ENCODE assay signal across 8 mouse cellular contexts in genomic region chr1:58391421-58392267, GRCm38 (mm10). TPM values are rescaled to one million over a fixed set of nuclear protein-coding genes. Genes with fewer than 3 reads are reported as not detected.
DNase-seq lines count a peak whose midpoint lies in the region; ATAC-seq and TF ChIP-seq lines count a peak whose summit lies in the region.

No protein-coding gene starts in this region.

- peak overlapping the region; percentile 89 for H3K4me2 ChIP-seq in forebrain, embryonic 13.5 days
- H3K4me2 ChIP-seq in liver, embryonic 12.5 days = peak overlapping the region; percentile 88

- TF ChIP-seq CTCF in C2C12 (IDR thresholded peaks at IDR 0.05; ENCODE audit: control insufficient read depth, insufficient read depth, insufficient read length) = no peak

- H3K79me2 ChIP-seq in C2C12 (ENCODE audit: control insufficient read depth, insufficient read depth) = peaks cover 58% of the 10 kb centered on the region

- no peaks in the 10 kb centered on the region for H3K27me3 ChIP-seq in C2C12 (ENCODE audit: control insufficient read depth, insufficient read depth, insufficient read length)
- H3K27me3 ChIP-seq in forebrain, embryonic 13.5 days = no peaks in the 10 kb centered on the region
- no peaks in the 10 kb centered on the region for H3K27me3 ChIP-seq in liver, embryonic 12.5 days (replicated peaks)

- H3K9ac ChIP-seq in forebrain, embryonic 13.5 days = peak overlapping the region; percentile 97
- H3K9ac ChIP-seq in liver, embryonic 12.5 days = peak overlapping the region; percentile 96

- no peak for ATAC-seq in forebrain, embryonic 13.5 days
- no peak for ATAC-seq in liver, embryonic 12.5 days
- no peak for ATAC-seq in CD4-positive, CD25-positive, alpha-beta regulatory T cell, adult 4 months

- 0 out of 2 replicates have a peak overlapping the region, but pooled peaks have one; percentile 98 for H3K27ac ChIP-seq in forebrain, embryonic 13.5 days
- H3K27ac ChIP-seq in liver, embryonic 12.5 days = peak overlapping the region; percentile 98

- peaks cover 47% of the 10 kb centered on the region for H3K79me3 ChIP-seq in C2C12 (ENCODE audit: low read depth)

- DNase-seq in cerebellum, adult 9-10 months = peak; percentile 23
- no peak for DNase-seq in cerebellum, adult 9-11 months
- DNase-seq in left cerebral cortex, adult 9 months (ENCODE audit: low spot score in 2 of 2) = no peak
- no peak for DNase-seq in B cell, adult 2 months

- H3K9me3 ChIP-seq in forebrain, embryonic 13.5 days (replicated peaks) = no peaks in the 10 kb centered on the region
- H3K9me3 ChIP-seq in liver, embryonic 12.5 days (replicated peaks) = no peaks in the 10 kb centered on the region

- H3ac ChIP-seq in C2C12 (ENCODE audit: control insufficient read depth, insufficient read length, low read depth) = peak overlapping the region; percentile 96

- 45% methylated on average over 19 of the region's 19 CpGs for WGBS in forebrain, embryonic 13.5 days
- WGBS in liver, embryonic 12.5 days (ENCODE audit: insufficient replicate concordance) = 41% methylated on average over 19 of the region's 19 CpGs

- peaks cover 27% of the 10 kb centered on the region for H3K36me3 ChIP-seq in C2C12 (ENCODE audit: control insufficient read depth, insufficient read depth)
- peaks cover 19% of the 10 kb centered on the region for H3K36me3 ChIP-seq in forebrain, embryonic 13.5 days (ENCODE audit: poor library complexity, severe bottlenecking)
- peaks cover 20% of the 10 kb centered on the region for H3K36me3 ChIP-seq in liver, embryonic 12.5 days

- H3K4me3 ChIP-seq in C2C12 (ENCODE audit: insufficient read depth, poor library complexity, severe bottlenecking) = peak overlapping the region; percentile 87
- H3K4me3 ChIP-seq in forebrain, embryonic 13.5 days = peak overlapping the region; percentile 90
- peak overlapping the region; percentile 99 for H3K4me3 ChIP-seq in liver, embryonic 12.5 days

- H3K4me1 ChIP-seq in forebrain, embryonic 13.5 days = peaks cover 24% of the 10 kb centered on the region
- peaks cover 32% of the 10 kb centered on the region for H3K4me1 ChIP-seq in liver, embryonic 12.5 days

TF ChIP-seq in C2C12, 6 proteins besides CTCF, POLR2A, EP300 and RAD21:
- TF ChIP-seq MYOG (IDR thresholded peaks at IDR 0.05; ENCODE audit: control insufficient read depth, extremely low read depth, insufficient read length) = no peak

RNA-seq across cellular contexts. Expression of gene Bzw1, which starts 1.1 kb away (rescaled TPM):
- polyA plus RNA-seq in C2C12 (2012; fragmentation: generic; extraction: Trizol) = 79.2 TPM
- polyA plus RNA-seq in forebrain, embryonic 13.5 days (2015; fragmentation: Nextera tagmentation; extraction: Ambion mirVana) = 441 and 458 TPM in 2 replicates
- polyA plus RNA-seq in liver, embryonic 12.5 days (2016; fragmentation: Nextera tagmentation; extraction: Ambion mirVana) = 225 and 229 TPM in 2 replicates
- polyA plus RNA-seq in CD4-positive, CD25-positive, alpha-beta regulatory T cell, adult 4 months (2017; shearing (Covaris generic)) = 100 to 1,000 TPM; 388 to 409 TPM

RNA-seq across cellular contexts. Expression of gene Clk1, which starts 32.2 kb away (rescaled TPM):
- 16.6 TPM for polyA plus RNA-seq in C2C12 (2012; fragmentation: generic; extraction: Trizol)
- 165 and 177 TPM in 2 replicates for polyA plus RNA-seq in forebrain, embryonic 13.5 days (2015; fragmentation: Nextera tagmentation; extraction: Ambion mirVana)
- polyA plus RNA-seq in liver, embryonic 12.5 days (2016; fragmentation: Nextera tagmentation; extraction: Ambion mirVana) = 96.2 and 96.4 TPM in 2 replicates
- polyA plus RNA-seq in CD4-positive, CD25-positive, alpha-beta regulatory T cell, adult 4 months (2017; shearing (Covaris generic)) = 100 to 1,000 TPM; 507 to 582 TPM

RNA-seq across cellular contexts. Expression of gene Nif3l1, which starts 53.3 kb away (rescaled TPM):
- polyA plus RNA-seq in C2C12 (2012; fragmentation: generic; extraction: Trizol) = 43.3 TPM
- 64.1 and 64.8 TPM in 2 replicates for polyA plus RNA-seq in forebrain, embryonic 13.5 days (2015; fragmentation: Nextera tagmentation; extraction: Ambion mirVana)
- 25.2 TPM in 2 replicates for polyA plus RNA-seq in liver, embryonic 12.5 days (2016; fragmentation: Nextera tagmentation; extraction: Ambion mirVana)
- 10 to 100 TPM; 43.6 to 56.9 TPM for polyA plus RNA-seq in CD4-positive, CD25-positive, alpha-beta regulatory T cell, adult 4 months (2017; shearing (Covaris generic))

RNA-seq across cellular contexts. Expression of gene Ppil3, which starts 53.6 kb away (rescaled TPM):
- polyA plus RNA-seq in C2C12 (2012; fragmentation: generic; extraction: Trizol) = 88.9 TPM
- 54.2 and 54.6 TPM in 2 replicates for polyA plus RNA-seq in forebrain, embryonic 13.5 days (2015; fragmentation: Nextera tagmentation; extraction: Ambion mirVana)
- 34.0 and 39.9 TPM in 2 replicates for polyA plus RNA-seq in liver, embryonic 12.5 days (2016; fragmentation: Nextera tagmentation; extraction: Ambion mirVana)
- polyA plus RNA-seq in CD4-positive, CD25-positive, alpha-beta regulatory T cell, adult 4 months (2017; shearing (Covaris generic)) = 10 to 100 TPM; 61.1 to 68.8 TPM
